Mouse (Mus musculus) forebrain, embryonic 16.5 days (tissue): Measurements from ENCODE around the gene Il15. TPM values are rescaled to one million over a fixed set of nuclear protein-coding genes. Genes with fewer than 3 reads are reported as not detected.

Source experiments
- ATAC-seq: fragments of 200-750 bp; cut with Nextera tagmentation; 2 replicates; pipeline ENCODE4 v1.8.0; 2017; ENCODE audit warnings: mild to moderate bottlenecking, moderate library complexity
- H3K27ac ChIP-seq: fragments of 300-500 bp; sonication (generic); 2 replicates; pipeline ENCODE4 v1.5.1; 2014; ENCODE audit warnings: low read length, control low read depth
- H3K27me3 ChIP-seq: fragments of 300-500 bp; sonication (generic); replicated peaks from 2 replicates; pipeline ENCODE4 v1.6.1; 2014; ENCODE audit warnings: low read length; ENCODE audit not compliant: control insufficient read depth, insufficient read depth
- H3K36me3 ChIP-seq: fragments of 300-500 bp; sonication (generic); 2 replicates; pipeline ENCODE4 v1.6.1; 2014; ENCODE audit not compliant: control insufficient read depth, insufficient read depth
- H3K4me1 ChIP-seq: fragments of 300-500 bp; sonication (generic); replicated peaks from 2 replicates; pipeline ENCODE4 v1.6.1; 2014; ENCODE audit warnings: low read length; ENCODE audit not compliant: control insufficient read depth, insufficient read depth
- H3K4me2 ChIP-seq: fragments of 300-500 bp; sonication (generic); 2 replicates; pipeline ENCODE4 v1.6.1; 2014; ENCODE audit warnings: mild to moderate bottlenecking, low read length, control low read depth
- H3K4me3 ChIP-seq: fragments of 300-500 bp; sonication (generic); replicated peaks from 2 replicates; pipeline ENCODE4 v1.5.1; 2014; ENCODE audit warnings: mild to moderate bottlenecking, low read length, control low read depth
- H3K9ac ChIP-seq: fragments of 300-500 bp; sonication (generic); replicated peaks from 2 replicates; pipeline ENCODE4 v1.6.1; 2014; ENCODE audit warnings: low read depth, low read length, control low read depth
- H3K9me3 ChIP-seq: fragments of 300-500 bp; sonication (generic); 2 replicates; pipeline ENCODE4 v1.6.1; 2016; ENCODE audit warnings: low read length; ENCODE audit not compliant: control insufficient read depth
- WGBS: fragments of 180-500 bp; shearing (Covaris S2); extraction: QIAGEN DNeasy Blood & Tissue Kit; methylation state at CpG from one replicate; pipeline ENCODE4 v1.1.7; 2014; 5-methylcytosine and 5-hydroxymethylcytosine counted together
- polyA plus RNA-seq: library from polyadenylated mRNA; unstranded; fragments of >200 nt; fragmentation: Nextera tagmentation; extraction: Ambion mirVana; gene quantifications from 2 replicates; pipeline ENCODE4 v1.2.1, GENCODE M21; 2015

Gene Il15
- polyA plus RNA-seq, 1 experiment from 2014 or later = 1.6 TPM

- no peaks in the 10 kb centered on the region for H3K9me3 ChIP-seq
- no peak overlapping the region for H3K27ac ChIP-seq
- WGBS = 84% methylated on average over 5 of the region's 5 CpGs
- H3K4me3 ChIP-seq = no peak overlapping the region
- H3K4me2 ChIP-seq = no peak overlapping the region
- H3K36me3 ChIP-seq = no peaks in the 10 kb centered on the region
- no peaks in the 10 kb centered on the region for H3K4me1 ChIP-seq
- H3K27me3 ChIP-seq = no peaks in the 10 kb centered on the region
- H3K9ac ChIP-seq = no peak overlapping the region
- no peak for ATAC-seq
Measured at GRCm38 (mm10) chr8:82281995-82282394, 121.0 kb downstream of the Il15 start.
